Mouse (Mus musculus): Measurements from ENCODE around the gene Ppfia2.

- TF ChIP-seq CTCF (IDR thresholded peaks at IDR 0.05; ENCODE audit: extremely low read depth, insufficient read depth, insufficient read length, insufficient replicate concordance): no peak
- TF ChIP-seq POLR2A (IDR thresholded peaks at IDR 0.05; ENCODE audit: low read depth, low read length): no peak
These were observed 115.4 kb downstream of the Ppfia2 start for GRCm38 (mm10) chr10:106585476-106586080.

Data from spleen, adult 2 months (tissue).